Mouse (Mus musculus): ENCODE measurements around the gene Trpm1. TPM values are rescaled to one million over a fixed set of nuclear protein-coding genes. Genes with fewer than 3 reads are reported as not detected.

Trpm1 gene
- polyA plus RNA-seq, 1 experiment: not detected

DNA sequence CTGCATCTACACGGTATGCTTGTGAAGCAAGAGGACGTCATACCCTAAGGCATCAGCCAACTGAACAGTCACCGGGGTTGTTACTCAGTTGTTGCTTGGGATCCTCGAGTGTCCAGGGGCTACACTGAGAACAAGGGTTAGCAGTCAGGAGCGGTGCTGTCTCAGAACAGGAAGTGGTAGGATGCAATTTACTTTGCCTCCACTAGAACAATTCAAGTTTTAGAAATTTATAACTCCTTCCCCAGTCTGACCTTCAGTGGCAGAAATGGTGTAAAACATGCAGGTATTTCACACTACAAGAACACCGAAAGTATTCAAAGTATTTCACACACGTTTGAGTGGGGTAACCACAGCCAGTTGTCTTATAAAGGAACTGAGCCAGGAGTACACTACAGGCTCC, 66.1 kb downstream of the Trpm1 start:
- peaks cover 6% of the 10 kb centered on the region; the same call in 1 of the 2 replicates for H3K4me1 ChIP-seq (ENCODE audit: control insufficient read depth, insufficient read depth, low read length)
- 80% methylated on average over 7 of the region's 7 CpGs for WGBS
- H3K27ac ChIP-seq (ENCODE audit: insufficient read depth, low read depth, low read length): no peak overlapping the region
- TF ChIP-seq POLR2A (IDR thresholded peaks at IDR 0.05; ENCODE audit: insufficient read depth, low read depth, low read length) (no peak), CTCF (IDR thresholded peaks at IDR 0.05; ENCODE audit: insufficient read depth, low read depth, low read length) (no peak)
- no peak overlapping the region for H3K4me3 ChIP-seq (ENCODE audit: insufficient read depth, low read depth, low read length)

- Histone ChIP-seq H3K27ac (ENCODE audit: insufficient read depth, low read depth, low read length) (no peak overlapping the region), H3K4me1 (ENCODE audit: control insufficient read depth, insufficient read depth, low read length) (no peaks in the 10 kb centered on the region), H3K4me3 (ENCODE audit: insufficient read depth, low read depth, low read length) (no peak overlapping the region)
- TF ChIP-seq CTCF (IDR thresholded peaks at IDR 0.05; ENCODE audit: insufficient read depth, low read depth, low read length): no peak
- TF ChIP-seq POLR2A (IDR thresholded peaks at IDR 0.05; ENCODE audit: insufficient read depth, low read depth, low read length): no peak
- WGBS: 92% methylated on average over 5 of the region's 5 CpGs
These were observed 69.6 kb downstream of the Trpm1 start for GRCm38 (mm10) chr7:64223215-64223614.

DNA sequence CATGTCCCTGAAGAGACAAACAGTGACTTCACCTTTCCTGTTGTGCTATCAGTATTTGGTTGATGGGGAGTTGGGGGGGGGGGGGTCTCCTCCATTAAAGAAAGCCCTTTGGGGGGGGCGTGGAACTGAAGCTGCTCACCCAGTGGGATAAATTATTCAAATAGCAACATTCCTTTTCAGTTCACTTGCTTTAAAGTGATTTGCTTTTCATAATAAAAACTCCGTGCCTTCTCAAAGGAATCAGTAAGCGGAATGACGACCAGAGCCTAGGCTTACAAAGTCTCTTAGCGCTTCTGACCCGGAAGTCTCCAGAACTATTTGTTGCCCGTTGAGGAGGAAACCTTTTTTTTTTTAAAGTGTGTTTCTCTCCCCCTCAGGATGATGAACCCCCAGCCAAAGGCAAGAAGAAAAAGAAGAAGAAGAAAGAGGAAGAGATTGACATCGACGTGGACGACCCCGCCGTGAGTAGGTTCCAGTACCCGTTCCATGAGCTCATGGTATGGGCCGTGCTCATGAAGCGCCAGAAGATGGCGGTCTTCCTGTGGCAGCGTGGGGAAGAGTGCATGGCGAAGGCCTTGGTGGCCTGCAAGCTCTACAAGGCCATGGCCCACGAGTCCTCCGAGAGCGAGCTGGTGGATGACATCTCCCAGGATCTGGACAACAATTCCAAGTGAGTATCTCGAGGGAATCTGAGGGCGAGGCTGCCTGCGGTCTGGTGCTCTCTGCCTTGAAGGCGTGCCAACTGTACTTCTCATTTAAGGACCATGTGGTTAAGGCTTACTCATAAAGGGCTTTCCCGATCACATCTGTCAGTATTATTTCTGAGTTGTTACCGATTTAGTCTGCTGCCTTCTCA, 72.9 kb downstream of the Trpm1 start:
- H3K27ac ChIP-seq (ENCODE audit: insufficient read depth, low read depth, low read length): no peak overlapping the region
- H3K4me1 ChIP-seq (ENCODE audit: control insufficient read depth, insufficient read depth, low read length): no peaks in the 10 kb centered on the region
- WGBS: 76% methylated on average over 27 of the region's 27 CpGs
- H3K4me3 ChIP-seq (ENCODE audit: insufficient read depth, low read depth, low read length): no peak overlapping the region
- no peak for TF ChIP-seq CTCF (IDR thresholded peaks at IDR 0.05; ENCODE audit: insufficient read depth, low read depth, low read length)

GRCm38 (mm10) chr7:64227586-64227985, 74.0 kb downstream of the Trpm1 start:
- Histone ChIP-seq H3K4me1 (ENCODE audit: control insufficient read depth, insufficient read depth, low read length) (no peaks in the 10 kb centered on the region), H3K27ac (ENCODE audit: insufficient read depth, low read depth, low read length) (no peak overlapping the region), H3K4me3 (ENCODE audit: insufficient read depth, low read depth, low read length) (no peak overlapping the region)
- no peak for TF ChIP-seq CTCF (IDR thresholded peaks at IDR 0.05; ENCODE audit: insufficient read depth, low read depth, low read length)
- WGBS: 79% methylated on average over 5 of the region's 5 CpGs

DNA sequence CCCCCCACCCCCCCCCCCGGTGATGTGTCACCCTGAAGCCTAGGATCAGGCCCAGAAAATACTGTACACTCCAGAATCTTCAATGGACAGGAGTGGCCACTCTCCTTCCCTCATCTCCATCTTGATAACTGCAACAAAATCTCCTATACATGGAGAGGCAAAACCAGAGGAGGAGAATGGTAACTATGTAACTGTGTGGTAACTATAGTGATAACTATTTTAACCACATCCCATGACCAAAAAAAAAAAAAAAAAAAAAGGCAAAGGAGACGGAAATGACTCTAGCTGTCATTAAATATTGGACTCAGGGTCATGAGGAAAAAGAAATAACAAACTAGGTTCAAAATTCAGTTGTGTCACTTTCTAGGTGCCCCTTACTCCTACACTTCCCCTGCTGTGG, 74.7 kb downstream of the Trpm1 start:
- no peak overlapping the region for H3K27ac ChIP-seq (ENCODE audit: insufficient read depth, low read depth, low read length)
- TF ChIP-seq CTCF (IDR thresholded peaks at IDR 0.05; ENCODE audit: insufficient read depth, low read depth, low read length): no peak
- no peak for TF ChIP-seq POLR2A (IDR thresholded peaks at IDR 0.05; ENCODE audit: insufficient read depth, low read depth, low read length)
- H3K4me1 ChIP-seq (ENCODE audit: control insufficient read depth, insufficient read depth, low read length): no peaks in the 10 kb centered on the region
- no peak overlapping the region for H3K4me3 ChIP-seq (ENCODE audit: insufficient read depth, low read depth, low read length)
- 97% methylated on average over 2 of the region's 2 CpGs for WGBS

DNA sequence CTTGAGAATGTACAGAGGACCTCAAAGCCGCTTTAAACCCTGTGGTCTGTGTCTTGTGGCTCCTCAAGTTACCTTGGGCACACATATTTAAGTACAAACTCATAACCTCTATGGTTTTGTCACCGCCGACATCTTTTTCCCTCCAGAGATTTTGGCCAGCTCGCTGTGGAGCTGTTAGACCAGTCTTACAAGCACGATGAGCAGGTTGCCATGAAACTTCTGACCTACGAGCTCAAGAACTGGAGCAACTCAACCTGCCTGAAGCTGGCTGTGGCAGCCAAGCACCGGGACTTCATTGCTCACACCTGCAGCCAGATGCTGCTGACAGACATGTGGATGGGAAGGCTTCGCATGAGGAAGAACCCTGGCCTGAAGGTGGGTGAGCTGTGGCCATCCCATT, 76.3 kb downstream of the Trpm1 start:
- WGBS: 95% methylated on average over 8 of the region's 8 CpGs
- H3K4me1 ChIP-seq (ENCODE audit: control insufficient read depth, insufficient read depth, low read length): no peaks in the 10 kb centered on the region
- no peak overlapping the region for H3K4me3 ChIP-seq (ENCODE audit: insufficient read depth, low read depth, low read length)
- no peak for TF ChIP-seq CTCF (IDR thresholded peaks at IDR 0.05; ENCODE audit: insufficient read depth, low read depth, low read length)
- TF ChIP-seq POLR2A (IDR thresholded peaks at IDR 0.05; ENCODE audit: insufficient read depth, low read depth, low read length): no peak
- H3K27ac ChIP-seq (ENCODE audit: insufficient read depth, low read depth, low read length): no peak overlapping the region

DNA sequence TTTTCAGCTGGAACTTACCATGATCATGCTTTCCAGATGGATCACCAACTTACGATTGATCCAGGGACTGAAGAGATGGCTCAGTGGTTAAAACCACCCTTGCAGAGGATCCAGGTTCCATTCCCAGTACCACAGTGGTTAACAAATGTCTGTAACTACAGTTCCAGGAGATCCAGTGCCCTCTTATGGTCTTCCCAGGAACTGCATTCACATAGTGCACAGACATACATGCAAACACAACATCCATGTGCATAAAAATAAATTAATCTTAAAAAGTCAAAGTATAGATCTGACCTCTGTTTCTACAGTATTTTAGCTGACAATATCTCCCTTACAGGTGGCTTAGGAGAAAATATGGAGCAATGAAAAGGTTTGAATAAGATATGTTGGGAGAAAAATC, 77.4 kb downstream of the Trpm1 start:
- Histone ChIP-seq H3K27ac (ENCODE audit: insufficient read depth, low read depth, low read length) (no peak overlapping the region), H3K4me3 (ENCODE audit: insufficient read depth, low read depth, low read length) (no peak overlapping the region), H3K4me1 (ENCODE audit: control insufficient read depth, insufficient read depth, low read length) (no peaks in the 10 kb centered on the region)
- no peak for TF ChIP-seq POLR2A (IDR thresholded peaks at IDR 0.05; ENCODE audit: insufficient read depth, low read depth, low read length)
- no peak for TF ChIP-seq CTCF (IDR thresholded peaks at IDR 0.05; ENCODE audit: insufficient read depth, low read depth, low read length)
- 97% methylated on average over 1 of the region's 1 CpGs for WGBS

GRCm38 (mm10) chr7:64231996-64232395, 78.4 kb downstream of the Trpm1 start:
- H3K4me3 ChIP-seq (ENCODE audit: insufficient read depth, low read depth, low read length): no peak overlapping the region
- no peaks in the 10 kb centered on the region for H3K4me1 ChIP-seq (ENCODE audit: control insufficient read depth, insufficient read depth, low read length)
- no peak for TF ChIP-seq CTCF (IDR thresholded peaks at IDR 0.05; ENCODE audit: insufficient read depth, low read depth, low read length)
- TF ChIP-seq POLR2A (IDR thresholded peaks at IDR 0.05; ENCODE audit: insufficient read depth, low read depth, low read length): no peak
- WGBS: 75% methylated on average over 2 of the region's 2 CpGs
- H3K27ac ChIP-seq (ENCODE audit: insufficient read depth, low read depth, low read length): no peak overlapping the region

GRCm38 (mm10) chr7:64234310-64234820, 80.7 kb downstream of the Trpm1 start:
- TF ChIP-seq CTCF (IDR thresholded peaks at IDR 0.05; ENCODE audit: insufficient read depth, low read depth, low read length): no peak
- TF ChIP-seq POLR2A (IDR thresholded peaks at IDR 0.05; ENCODE audit: insufficient read depth, low read depth, low read length): no peak
- no peak overlapping the region for H3K27ac ChIP-seq (ENCODE audit: insufficient read depth, low read depth, low read length)
- 90% methylated on average over 5 of the region's 5 CpGs for WGBS

More at GRCm38 (mm10) chr7:64234310-64234820, 80.7 kb downstream of the Trpm1 start:
- Histone ChIP-seq H3K4me3 (ENCODE audit: insufficient read depth, low read depth, low read length) (no peak overlapping the region), H3K4me1 (ENCODE audit: control insufficient read depth, insufficient read depth, low read length) (no peaks in the 10 kb centered on the region)

Measured in olfactory bulb, adult 2 months (tissue).